Mouse (Mus musculus): Measurements from ENCODE around the gene Gkn3. TPM values are rescaled to one million over a fixed set of nuclear protein-coding genes. Genes with fewer than 3 reads are reported as not detected.

Gkn3 gene
- not detected in 2 replicates for total RNA-seq (2015; ENCODE audit: low replicate concordance)
- total RNA-seq (2017; ENCODE audit: low replicate concordance): not detected in 2 replicates

GRCm38 (mm10) chr6:87388877-87389276, at the start of gene Gkn3:
Gene Gkn3, minus strand, starts transcription at chr6:87388935.
- no peak for ATAC-seq (replicated peaks; ENCODE audit: low FRiP score, poor library complexity, severe bottlenecking)

- ATAC-seq (replicated peaks; ENCODE audit: low FRiP score, poor library complexity, severe bottlenecking): no peak
These were observed 48.0 kb upstream of the Gkn3 start for GRCm38 (mm10) chr6:87436745-87437144.

- no peak for ATAC-seq (replicated peaks; ENCODE audit: low FRiP score, poor library complexity, severe bottlenecking)
These were observed 47.1 kb upstream of the Gkn3 start for GRCm38 (mm10) chr6:87435791-87436190.

DNA sequence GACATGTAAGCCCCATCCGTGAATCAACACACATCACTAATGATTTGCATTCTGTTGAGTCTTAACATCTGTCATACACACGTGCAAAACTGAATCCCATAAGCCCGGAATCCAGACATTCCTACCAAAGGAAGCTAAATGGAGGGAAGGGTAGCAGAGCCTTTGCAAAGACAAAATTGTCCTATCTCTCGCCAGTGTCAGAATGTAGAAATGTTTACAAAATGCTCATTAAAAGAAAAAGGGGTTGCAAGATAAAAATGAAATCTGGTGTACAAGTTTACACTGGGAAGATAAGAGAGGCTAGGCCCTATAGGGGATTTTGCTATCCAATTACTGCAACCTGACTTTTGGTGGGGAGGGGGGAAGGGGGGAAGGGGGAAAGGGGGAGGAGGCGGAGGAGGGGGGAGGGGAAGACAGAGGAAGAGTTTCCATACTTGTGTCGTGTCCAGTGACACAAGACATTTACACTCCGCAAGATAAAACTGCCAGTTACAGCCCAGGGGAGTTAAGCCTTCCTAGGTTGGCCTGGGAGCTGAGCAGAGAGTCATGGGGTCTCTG, 39.8 kb upstream of the Gkn3 start, which contains the start of gene Bmp10:
Gene Bmp10, plus strand, starts transcription at position 508 of the 558 bp plus-strand sequence.
- no peak for ATAC-seq (replicated peaks; ENCODE audit: low FRiP score, poor library complexity, severe bottlenecking)

GRCm38 (mm10) chr6:87427616-87428015, 38.9 kb upstream of the Gkn3 start:
- no peak for ATAC-seq (replicated peaks; ENCODE audit: low FRiP score, poor library complexity, severe bottlenecking)

DNA sequence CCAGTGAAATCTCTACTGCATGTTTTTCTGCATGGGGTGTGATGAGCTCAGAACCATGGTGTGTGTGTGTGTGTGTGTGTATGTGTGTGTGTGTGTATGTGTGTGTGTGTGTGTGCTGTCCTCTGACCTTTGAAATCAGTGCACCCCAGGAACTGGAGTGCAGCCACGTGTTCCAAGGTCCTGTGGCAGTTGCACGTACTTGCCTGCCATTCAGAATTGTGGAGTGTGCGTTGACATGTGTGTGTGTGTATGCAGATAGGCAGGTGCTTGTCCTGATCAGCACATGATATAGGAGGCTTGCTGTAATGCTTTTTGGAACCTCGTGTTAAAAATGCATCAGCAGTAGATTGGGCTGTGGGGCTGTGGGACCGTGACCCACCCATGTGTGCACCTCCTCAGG, 38.2 kb upstream of the Gkn3 start:
- ATAC-seq (replicated peaks; ENCODE audit: low FRiP score, poor library complexity, severe bottlenecking): no peak

DNA sequence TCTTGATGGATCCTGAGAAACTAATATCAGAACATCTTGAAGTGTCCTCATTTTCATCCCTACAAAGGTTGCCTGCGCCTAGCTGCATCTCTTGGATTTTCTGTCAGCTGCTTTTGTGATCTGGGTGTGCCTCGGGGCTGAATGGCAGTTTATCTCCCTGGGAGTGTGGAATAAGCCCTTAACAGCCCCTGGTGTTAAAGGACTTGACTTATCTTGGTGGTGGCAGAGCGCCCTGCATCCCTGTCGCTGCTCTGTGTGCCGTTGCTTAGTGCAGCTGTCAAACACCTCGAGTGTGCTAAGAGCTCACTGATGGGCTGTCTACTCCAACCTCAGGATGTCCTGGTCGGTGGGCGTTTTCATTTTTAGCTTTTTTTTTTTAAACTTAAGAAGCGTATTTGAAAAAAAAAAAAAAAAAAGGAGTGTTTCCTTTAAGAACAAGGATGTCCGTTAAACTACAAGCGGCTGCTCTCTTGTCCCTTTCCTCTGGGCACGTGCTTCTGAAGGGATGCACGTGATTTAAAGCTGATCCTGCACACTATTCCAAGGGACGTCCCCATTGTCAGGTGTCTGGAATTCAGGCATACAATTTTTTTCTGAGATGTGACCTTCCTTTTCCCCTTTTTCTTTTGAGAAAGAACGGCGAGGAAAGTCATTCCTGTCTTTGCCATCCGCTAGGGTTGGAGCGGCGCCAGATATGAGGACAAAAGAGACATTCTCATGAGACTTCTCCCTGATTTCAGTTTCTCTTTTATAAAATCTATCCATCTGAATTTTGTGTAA, 35.5 kb upstream of the Gkn3 start:
- ATAC-seq (replicated peaks; ENCODE audit: low FRiP score, poor library complexity, severe bottlenecking): no peak

- ATAC-seq (replicated peaks; ENCODE audit: low FRiP score, poor library complexity, severe bottlenecking): no peak
These were observed 33.6 kb upstream of the Gkn3 start for GRCm38 (mm10) chr6:87422304-87422703.

DNA sequence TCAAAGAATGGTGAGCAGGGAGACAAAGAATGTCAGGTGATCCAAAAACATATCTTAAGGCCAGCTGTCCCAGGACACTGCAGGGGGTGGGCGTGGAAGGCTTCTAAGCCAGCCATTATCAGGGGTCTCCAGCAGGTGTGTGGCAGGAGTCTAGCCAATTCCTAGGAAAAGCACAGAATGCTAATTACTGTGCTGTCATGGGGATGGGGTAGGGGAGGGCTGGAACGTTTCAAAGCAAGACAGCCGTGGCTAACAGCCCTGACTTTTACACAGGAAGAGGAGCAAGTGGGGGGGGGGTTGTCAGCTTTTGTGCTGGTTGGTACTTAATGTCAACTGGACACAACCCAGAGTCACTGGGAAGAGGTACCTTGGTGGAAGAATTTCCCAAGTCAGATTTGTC, 23.3 kb upstream of the Gkn3 start:
- ATAC-seq (replicated peaks; ENCODE audit: low FRiP score, poor library complexity, severe bottlenecking): no peak

GRCm38 (mm10) chr6:87401456-87401855, 12.7 kb upstream of the Gkn3 start:
- ATAC-seq (replicated peaks; ENCODE audit: low FRiP score, poor library complexity, severe bottlenecking): no peak

- no peak for ATAC-seq (replicated peaks; ENCODE audit: low FRiP score, poor library complexity, severe bottlenecking)
These were observed 11.3 kb upstream of the Gkn3 start for GRCm38 (mm10) chr6:87399886-87400566.

- ATAC-seq (replicated peaks; ENCODE audit: low FRiP score, poor library complexity, severe bottlenecking): peak; percentile 80
These were observed 10.4 kb upstream of the Gkn3 start for GRCm38 (mm10) chr6:87399137-87399536.

GRCm38 (mm10) chr6:87394783-87395182, 6.0 kb upstream of the Gkn3 start:
- ATAC-seq (replicated peaks; ENCODE audit: low FRiP score, poor library complexity, severe bottlenecking): no peak

GRCm38 (mm10) chr6:87393466-87394205, 4.9 kb upstream of the Gkn3 start:
- ATAC-seq (replicated peaks; ENCODE audit: low FRiP score, poor library complexity, severe bottlenecking): no peak

- no peak for ATAC-seq (replicated peaks; ENCODE audit: low FRiP score, poor library complexity, severe bottlenecking)
These were observed 787 bp upstream of the Gkn3 start for GRCm38 (mm10) chr6:87389455-87389989.

DNA sequence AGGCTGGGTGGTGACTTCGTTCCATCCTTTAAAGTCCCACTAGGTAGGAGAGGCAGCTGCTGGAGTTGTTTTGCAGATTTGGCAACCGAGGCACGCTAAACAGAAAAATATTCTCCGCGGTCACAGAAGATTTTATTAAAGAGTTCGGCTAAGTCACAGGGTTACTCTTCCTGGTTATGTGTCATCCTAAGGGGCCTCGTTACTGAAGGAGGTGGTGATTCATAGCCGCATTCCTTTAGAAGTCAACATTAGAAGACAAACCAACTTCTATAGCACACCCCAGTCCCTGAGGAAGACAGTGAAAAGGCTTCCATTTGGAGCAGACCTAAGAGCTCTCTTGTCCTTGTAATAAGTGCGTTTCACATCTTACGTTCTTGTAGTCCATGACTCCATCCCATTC, 2.1 kb downstream of the Gkn3 start:
- no peak for ATAC-seq (replicated peaks; ENCODE audit: low FRiP score, poor library complexity, severe bottlenecking)

GRCm38 (mm10) chr6:87386203-87386602, 2.5 kb downstream of the Gkn3 start:
- peak; percentile 78; the same call in 1 of the 2 replicates for ATAC-seq (replicated peaks; ENCODE audit: low FRiP score, poor library complexity, severe bottlenecking)

GRCm38 (mm10) chr6:87384761-87385160, 4.0 kb downstream of the Gkn3 start:
- ATAC-seq (replicated peaks; ENCODE audit: low FRiP score, poor library complexity, severe bottlenecking): no peak

DNA sequence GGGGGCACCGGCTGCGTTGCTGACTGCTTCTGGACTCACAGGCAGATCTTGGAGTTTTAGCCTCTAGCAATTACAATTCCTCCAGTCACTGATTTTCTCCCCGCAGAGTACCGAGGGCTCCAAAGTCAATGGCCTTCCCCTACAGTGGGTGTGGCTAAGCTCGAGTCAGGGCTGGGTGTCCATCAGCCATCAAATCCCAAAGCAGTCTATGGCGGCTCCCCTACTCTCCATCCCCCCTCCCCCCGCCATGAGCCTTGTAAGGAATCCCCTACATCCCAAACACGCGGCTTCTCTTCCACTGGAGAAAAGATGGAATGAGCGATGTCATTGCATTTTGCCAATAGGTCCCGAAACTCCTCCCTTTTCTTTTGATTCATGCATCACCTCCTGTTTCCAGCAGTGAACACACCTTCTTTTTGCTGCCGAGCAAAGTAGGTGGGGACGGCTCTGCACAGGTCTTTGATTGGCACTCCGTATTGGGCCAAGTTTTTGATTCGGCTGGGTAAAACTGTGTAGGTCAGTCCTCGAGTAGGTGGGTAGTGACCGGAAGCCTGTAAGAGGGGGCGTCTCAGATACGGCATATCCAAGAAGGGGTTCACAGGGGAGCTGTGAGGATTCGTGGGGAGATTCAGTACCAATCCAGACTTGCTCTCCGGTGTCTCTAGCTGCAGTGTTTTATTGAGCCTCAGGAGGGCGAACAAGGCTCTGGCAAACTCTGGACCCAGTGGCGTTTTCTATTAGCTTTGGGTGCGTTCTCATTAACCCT, 4.6 kb downstream of the Gkn3 start:
- ATAC-seq (replicated peaks; ENCODE audit: low FRiP score, poor library complexity, severe bottlenecking): no peak
